Mouse (Mus musculus) intestine, postnatal 0 days (tissue): ENCODE measurements at regions not wholly inside any gene's neighbourhood (a gene's known extent, or its start where the extent isn't known, plus 50 kb on each side); places are given as distances from the start of the nearest gene placed in this dataset.

Experiments
- ATAC-seq: fragments of 200-750 bp; cut with Nextera tagmentation; 2 replicates; pipeline ENCODE4 v1.8.0; 2017; ENCODE audit warnings: mild to moderate bottlenecking, moderate TSS enrichment, moderate library complexity
- H3K27ac ChIP-seq: fragments of 300-500 bp; sonication (generic); 2 replicates; pipeline ENCODE4 v1.5.1; 2014; ENCODE audit warnings: mild to moderate bottlenecking, low read depth, low read length, moderate library complexity
- H3K27me3 ChIP-seq: fragments of 300-500 bp; sonication (generic); replicated peaks from 2 replicates; pipeline ENCODE4 v1.6.1; 2014; ENCODE audit warnings: low read length, mixed read lengths; ENCODE audit not compliant: control insufficient read depth, insufficient read depth
- H3K36me3 ChIP-seq: fragments of 300-500 bp; sonication (generic); 2 replicates; pipeline ENCODE4 v1.6.1; 2014; ENCODE audit warnings: mild to moderate bottlenecking, moderate library complexity; ENCODE audit not compliant: control insufficient read depth, insufficient read depth
- H3K4me1 ChIP-seq: fragments of 300-500 bp; sonication (generic); replicated peaks from 2 replicates; pipeline ENCODE4 v1.6.1; 2014; ENCODE audit warnings: antibody characterized with exemption, low read length, mixed read lengths; ENCODE audit not compliant: control insufficient read depth, insufficient read depth
- H3K4me2 ChIP-seq: fragments of 300-500 bp; sonication (generic); replicated peaks from 2 replicates; pipeline ENCODE4 v1.6.1; 2014; ENCODE audit warnings: low read depth, mild to moderate bottlenecking, moderate library complexity
- H3K4me3 ChIP-seq: fragments of 300-500 bp; sonication (generic); 2 replicates; pipeline ENCODE4 v1.5.1; 2014; ENCODE audit warnings: low read depth, low read length
- H3K9ac ChIP-seq: fragments of 300-500 bp; sonication (generic); 2 replicates; pipeline ENCODE4 v1.6.1; 2014; ENCODE audit warnings: mild to moderate bottlenecking, low read depth, low read length
- H3K9me3 ChIP-seq: fragments of 300-500 bp; sonication (generic); 2 replicates; pipeline ENCODE4 v1.6.1; 2016; ENCODE audit warnings: mixed run types; ENCODE audit not compliant: control insufficient read depth
- CTCF ChIP-seq: sonication (generic); IDR thresholded peaks from 2 replicates; pipeline ENCODE4 v1.5.1; 2016; ENCODE audit warnings: low read depth, mild to moderate bottlenecking, control low read depth, antibody characterized with exemption, moderate library complexity
- WGBS: fragments of 180-500 bp; shearing (Covaris S2); extraction: QIAGEN DNeasy Blood & Tissue Kit; methylation state at CpG from one replicate; pipeline ENCODE4 v1.1.7; 2014; 5-methylcytosine and 5-hydroxymethylcytosine counted together

GRCm38 (mm10) chr5:53329591-53329990 lies 62.7 kb downstream of the Smim20 start:
- no peaks in the 10 kb centered on the region for H3K9me3 ChIP-seq
- TF ChIP-seq CTCF = no peak
- no peak overlapping the region for H3K9ac ChIP-seq
- H3K4me3 ChIP-seq = no peak overlapping the region
- H3K4me2 ChIP-seq = no peak overlapping the region
- H3K36me3 ChIP-seq = no peaks in the 10 kb centered on the region
- no peak for ATAC-seq
- no peaks in the 10 kb centered on the region for H3K4me1 ChIP-seq
- 80% methylated on average over 2 of the region's 2 CpGs for WGBS
- H3K27me3 ChIP-seq = no peaks in the 10 kb centered on the region
- H3K27ac ChIP-seq = no peak overlapping the region

GRCm38 (mm10) chr5:53336704-53337103 lies 69.8 kb downstream of the Smim20 start:
- 73% methylated on average over 6 of the region's 6 CpGs for WGBS

GRCm38 (mm10) chr5:53337816-53338215 lies 70.9 kb downstream of the Smim20 start:
- no peak for ATAC-seq
- no peaks in the 10 kb centered on the region for H3K27me3 ChIP-seq
- no peak overlapping the region for H3K27ac ChIP-seq
- H3K4me2 ChIP-seq = no peak overlapping the region
- 30% methylated on average over 3 of the region's 3 CpGs for WGBS
- H3K4me3 ChIP-seq = no peak overlapping the region
- H3K9ac ChIP-seq = no peak overlapping the region
- no peaks in the 10 kb centered on the region for H3K4me1 ChIP-seq
- no peaks in the 10 kb centered on the region for H3K9me3 ChIP-seq
- no peak for TF ChIP-seq CTCF
- no peaks in the 10 kb centered on the region for H3K36me3 ChIP-seq

More at GRCm38 (mm10) chr5:53336704-53337103, 69.8 kb downstream of the Smim20 start:
- Histone ChIP-seq H3K27me3 (no peaks in the 10 kb centered on the region), H3K4me2 (no peak overlapping the region), H3K27ac (no peak overlapping the region), H3K36me3 (no peaks in the 10 kb centered on the region), H3K4me3 (no peak overlapping the region), H3K9me3 (no peaks in the 10 kb centered on the region), H3K4me1 (no peaks in the 10 kb centered on the region), H3K9ac (no peak overlapping the region)
- TF ChIP-seq CTCF = no peak
- no peak for ATAC-seq

GRCm38 (mm10) chr5:53345164-53345563 lies 78.3 kb downstream of the Smim20 start:
- no peak overlapping the region for H3K4me2 ChIP-seq
- 82% methylated on average over 8 of the region's 8 CpGs for WGBS

DNA sequence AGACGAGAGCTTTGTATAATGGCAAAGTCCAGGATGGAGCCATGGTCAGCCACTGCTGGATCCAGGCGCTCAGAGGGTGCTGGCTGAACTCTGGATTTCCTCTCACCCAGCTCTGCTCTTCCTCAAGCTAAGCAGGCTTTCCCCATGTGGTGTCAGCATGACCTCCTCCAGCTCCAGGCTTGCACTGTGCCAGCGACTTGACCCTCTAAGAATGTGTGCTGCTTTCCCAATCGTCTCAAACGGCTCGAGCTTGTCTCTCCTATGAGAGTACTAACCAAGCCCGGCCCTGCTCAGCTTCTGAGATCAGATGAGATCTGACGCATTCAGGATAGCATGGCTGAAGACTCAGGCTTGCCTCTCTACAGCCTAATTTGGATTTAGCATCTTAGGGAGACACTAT lies 79.1 kb downstream of the Smim20 start:
- ATAC-seq = no peak
- WGBS = 40% methylated on average over 8 of the region's 8 CpGs
- no peak for TF ChIP-seq CTCF
- H3K36me3 ChIP-seq = no peaks in the 10 kb centered on the region
- H3K27me3 ChIP-seq = peaks cover 6% of the 10 kb centered on the region; the same call in 1 of the 2 replicates
- no peak overlapping the region for H3K9ac ChIP-seq
- H3K4me2 ChIP-seq = no peak overlapping the region
- H3K9me3 ChIP-seq = no peaks in the 10 kb centered on the region
- H3K27ac ChIP-seq = no peak overlapping the region
- no peak overlapping the region for H3K4me3 ChIP-seq
- no peaks in the 10 kb centered on the region for H3K4me1 ChIP-seq

More at GRCm38 (mm10) chr5:53345164-53345563, 78.3 kb downstream of the Smim20 start:
- no peaks in the 10 kb centered on the region for H3K36me3 ChIP-seq
- H3K9ac ChIP-seq = no peak overlapping the region
- H3K27me3 ChIP-seq = peaks cover 3% of the 10 kb centered on the region; the same call in 1 of the 2 replicates
- H3K4me3 ChIP-seq = no peak overlapping the region
- H3K4me1 ChIP-seq = no peaks in the 10 kb centered on the region
- TF ChIP-seq CTCF = no peak
- ATAC-seq = no peak
- no peaks in the 10 kb centered on the region for H3K9me3 ChIP-seq
- H3K27ac ChIP-seq = no peak overlapping the region

DNA sequence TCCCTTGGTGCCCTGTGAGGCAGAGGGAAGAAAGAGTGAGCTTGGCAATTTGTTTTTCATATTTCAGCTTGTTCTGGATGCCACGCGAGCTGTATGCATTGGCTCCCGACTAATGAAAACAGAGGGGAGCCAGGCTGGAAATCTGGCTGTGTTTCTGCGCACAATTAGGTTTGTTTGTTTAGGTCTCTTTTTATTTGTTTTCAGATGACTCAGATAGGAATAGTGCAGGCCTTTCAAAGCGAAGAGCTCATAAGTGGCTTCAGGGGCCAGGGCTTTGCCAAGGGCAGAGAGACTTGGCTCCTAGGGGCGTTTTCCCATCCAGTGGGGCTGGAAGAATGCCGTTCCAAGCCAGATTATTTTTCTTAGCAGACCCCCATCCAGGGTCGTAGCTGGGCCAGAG lies 79.9 kb downstream of the Smim20 start:
- no peak for TF ChIP-seq CTCF
- Histone ChIP-seq H3K9me3 (no peaks in the 10 kb centered on the region), H3K36me3 (no peaks in the 10 kb centered on the region), H3K4me3 (no peak overlapping the region), H3K27me3 (peaks cover 6% of the 10 kb centered on the region; the same call in 1 of the 2 replicates), H3K4me1 (no peaks in the 10 kb centered on the region), H3K27ac (no peak overlapping the region), H3K9ac (no peak overlapping the region), H3K4me2 (no peak overlapping the region)
- ATAC-seq = no peak
- 30% methylated on average over 8 of the region's 8 CpGs for WGBS

GRCm38 (mm10) chr5:53352852-53353251 lies 86.0 kb downstream of the Smim20 start:
- no peak for TF ChIP-seq CTCF
- Histone ChIP-seq H3K36me3 (no peaks in the 10 kb centered on the region), H3K27ac (no peak overlapping the region), H3K4me3 (no peak overlapping the region), H3K4me2 (no peak overlapping the region), H3K4me1 (no peaks in the 10 kb centered on the region), H3K9ac (no peak overlapping the region), H3K9me3 (no peaks in the 10 kb centered on the region), H3K27me3 (peaks cover 6% of the 10 kb centered on the region; the same call in 1 of the 2 replicates)
- WGBS = 68% methylated on average over 4 of the region's 4 CpGs
- no peak for ATAC-seq
